Mouse (Mus musculus) heart, adult 2 months (tissue): ENCODE measurements around the gene Chrna3. TPM values are rescaled to one million over a fixed set of nuclear protein-coding genes. Genes with fewer than 3 reads are reported as not detected.

ENCODE experiments used
- DNase-seq, 2 experiments: peaks; one replicate each; pipeline ENCODE4 v3.0.0; 2021
- H3K27ac ChIP-seq: fragments of 200-600 bp; 2 replicates; pipeline ENCODE4 v1.8.1; 2022
- H3K27me3 ChIP-seq: fragments of 200-500 bp; 2 replicates; pipeline ENCODE4 v1.6.1; 2012; ENCODE audit warnings: mild to moderate bottlenecking, low read length, inconsistent platforms, mixed read lengths; ENCODE audit not compliant: control insufficient read depth, insufficient read depth
- H3K36me3 ChIP-seq: fragments of 200-500 bp; 2 replicates; pipeline ENCODE4 v1.6.1; 2012; ENCODE audit warnings: low read length, inconsistent platforms; ENCODE audit not compliant: control insufficient read depth, insufficient read depth
- H3K4me1 ChIP-seq: fragments of 200-500 bp; 2 replicates; pipeline ENCODE4 v1.6.1; 2011; ENCODE audit warnings: low read length; ENCODE audit not compliant: control insufficient read depth, insufficient read depth
- H3K4me3 ChIP-seq: fragments of 200-600 bp; 2 replicates; pipeline ENCODE4 v1.8.1; 2022
- H3K79me2 ChIP-seq: fragments of 200-500 bp; replicated peaks from 2 replicates; pipeline ENCODE4 v1.6.1; 2012; ENCODE audit warnings: mild to moderate bottlenecking, inconsistent platforms, low read length, moderate library complexity, mixed read lengths; ENCODE audit not compliant: control insufficient read depth, insufficient read depth
- H3K9ac ChIP-seq: fragments of 200-500 bp; 2 replicates; pipeline ENCODE4 v1.6.1; 2012; ENCODE audit warnings: low read depth, mild to moderate bottlenecking, control low read depth, inconsistent platforms, low read length, mixed read lengths
- CTCF ChIP-seq: fragments of 200-600 bp; IDR thresholded peaks from 2 replicates; pipeline ENCODE4 v1.8.1; 2022; ENCODE audit warnings: antibody characterized with exemption, mild to moderate bottlenecking, moderate library complexity
- EP300 ChIP-seq: fragments of 200-500 bp; IDR thresholded peaks from 2 replicates; pipeline ENCODE4 v1.6.1; 2011; ENCODE audit warnings: low read depth, low read length, control low read depth; ENCODE audit not compliant: insufficient read depth
- POLR2A ChIP-seq: fragments of 200-500 bp; IDR thresholded peaks from 2 replicates; pipeline ENCODE4 v1.6.1; 2011; ENCODE audit warnings: mild to moderate bottlenecking, low read depth, low read length, control low read depth; ENCODE audit not compliant: insufficient read depth
- WGBS: fragments of 180-500 bp; shearing (Covaris S2); methylation state at CpG from one replicate; pipeline ENCODE4 v1.1.7; 2018; 5-methylcytosine and 5-hydroxymethylcytosine counted together
- intact Hi-C: fragments of 180-260 bp; cut with DNase I; formaldehyde crosslinking; loops from one replicate; pipeline ENCODE4 v1.15.1; 2025
- polyA plus RNA-seq: library from polyadenylated mRNA; depleted of rRNA; stranded (reverse); fragments of >200 nt; gene quantifications from 2 replicates; pipeline ENCODE4 v1.2.3, GENCODE M21; 2012
- total RNA-seq, 2 experiments: library from RNA; stranded (reverse); gene quantifications; 2 replicates each; pipeline ENCODE4 v1.2.3; 2021

Chrna3 gene
- total and polyA plus RNA-seq, 3 experiments = 0.11 to 0.37 TPM; not detected in 1

GRCm38 (mm10) chr9:55048211-55048880, 22.0 kb upstream of the Chrna3 start, which contains the start of gene Chrnb4:
Gene Chrnb4 (minus strand): TSS chr9:55048779.
- DNase-seq = peak in 1 of 2 experiments; percentile 16
- Histone ChIP-seq H3K4me3 (peak within 1 kb of the TSS; percentile 9; the same call in 1 of the 2 replicates), H3K27me3 (peaks cover 2% of the 10 kb centered on the region; the same call in 1 of the 2 replicates), H3K36me3 (no peaks in the 10 kb centered on the region), H3K27ac (no peak within 1 kb of the TSS), H3K4me1 (peaks cover 1% of the 10 kb centered on the region; the same call in 1 of the 2 replicates), H3K9ac (no peak within 1 kb of the TSS), H3K79me2 (no peaks in the 10 kb centered on the region)
- intact Hi-C loops = no loop called here
- TF ChIP-seq POLR2A (no peak), CTCF (no peak), EP300 (no peak)
- WGBS = 1% methylated on average over 23 of the region's 23 CpGs

- H3K4me3 ChIP-seq = no peak overlapping the region
- H3K4me1 ChIP-seq = peaks cover 1% of the 10 kb centered on the region; the same call in 1 of the 2 replicates
- 2% methylated on average over 3 of the region's 3 CpGs for WGBS
- TF ChIP-seq POLR2A (no peak), CTCF (peak; percentile 41)
- no peaks in the 10 kb centered on the region for H3K36me3 ChIP-seq
- no peak overlapping the region for H3K27ac ChIP-seq
- H3K27me3 ChIP-seq = peaks cover 2% of the 10 kb centered on the region; the same call in 1 of the 2 replicates
- H3K79me2 ChIP-seq = no peaks in the 10 kb centered on the region
- intact Hi-C loops = no loop called here
- DNase-seq = no peak
- no peak overlapping the region for H3K9ac ChIP-seq
Measured at GRCm38 (mm10) chr9:55046764-55047163, 20.4 kb upstream of the Chrna3 start.

GRCm38 (mm10) chr9:55045001-55045400, 18.6 kb upstream of the Chrna3 start:
- intact Hi-C loops = no loop called here
- H3K27me3 ChIP-seq = peaks cover 2% of the 10 kb centered on the region; the same call in 1 of the 2 replicates
- 60% methylated on average over 2 of the region's 2 CpGs for WGBS
- peaks cover 1% of the 10 kb centered on the region; the same call in 1 of the 2 replicates for H3K4me1 ChIP-seq
- no peak overlapping the region for H3K4me3 ChIP-seq
- H3K9ac ChIP-seq = no peak overlapping the region
- no peak for DNase-seq
- no peak for TF ChIP-seq CTCF
- no peak for TF ChIP-seq EP300
- H3K79me2 ChIP-seq = no peaks in the 10 kb centered on the region
- no peaks in the 10 kb centered on the region for H3K36me3 ChIP-seq
- no peak overlapping the region for H3K27ac ChIP-seq

GRCm38 (mm10) chr9:55043688-55044087, 17.3 kb upstream of the Chrna3 start:
- Histone ChIP-seq H3K4me3 (no peak overlapping the region), H3K27me3 (peaks cover 2% of the 10 kb centered on the region; the same call in 1 of the 2 replicates), H3K36me3 (no peaks in the 10 kb centered on the region), H3K9ac (no peak overlapping the region), H3K27ac (no peak overlapping the region), H3K4me1 (peaks cover 1% of the 10 kb centered on the region; the same call in 1 of the 2 replicates), H3K79me2 (no peaks in the 10 kb centered on the region)
- no peak for DNase-seq
- WGBS = 19% methylated on average over 8 of the region's 8 CpGs
- intact Hi-C loops = no loop called here
- TF ChIP-seq CTCF = no peak
- TF ChIP-seq POLR2A = no peak
- no peak for TF ChIP-seq EP300

- no peaks in the 10 kb centered on the region for H3K27me3 ChIP-seq
- no peaks in the 10 kb centered on the region for H3K36me3 ChIP-seq
- H3K4me3 ChIP-seq = no peak overlapping the region
- DNase-seq = no peak
- H3K27ac ChIP-seq = no peak overlapping the region
- intact Hi-C loops = no loop called here
- TF ChIP-seq CTCF = no peak
- no peak for TF ChIP-seq EP300
- no peak for TF ChIP-seq POLR2A
- no peak overlapping the region for H3K9ac ChIP-seq
- whole genome bisulfite sequencing = 84% methylated on average over 2 of the region's 2 CpGs
- H3K79me2 ChIP-seq = no peaks in the 10 kb centered on the region
- H3K4me1 ChIP-seq = no peaks in the 10 kb centered on the region
Measured at GRCm38 (mm10) chr9:55041389-55041788, 15.0 kb upstream of the Chrna3 start.

- no peak for DNase-seq
- intact Hi-C loops = no loop called here
- Histone ChIP-seq H3K4me1 (no peaks in the 10 kb centered on the region), H3K79me2 (no peaks in the 10 kb centered on the region), H3K36me3 (no peaks in the 10 kb centered on the region), H3K27ac (no peak overlapping the region), H3K27me3 (no peaks in the 10 kb centered on the region), H3K4me3 (no peak overlapping the region), H3K9ac (no peak overlapping the region)
- no peak for TF ChIP-seq CTCF
- no peak for TF ChIP-seq POLR2A
- no peak for TF ChIP-seq EP300
- WGBS = 61% methylated on average over 5 of the region's 5 CpGs
Measured at GRCm38 (mm10) chr9:55039983-55040382, 13.6 kb upstream of the Chrna3 start.
